ENCODE assay signal across 19 mouse cellular contexts in genomic region chr10:79668076-79668475, GRCm38 (mm10). TPM values are rescaled to one million over a fixed set of nuclear protein-coding genes. Genes with fewer than 3 reads are reported as not detected.
DNase-seq lines count a peak whose midpoint lies in the region; ATAC-seq and TF ChIP-seq lines count a peak whose summit lies in the region.
"Had no signal": no experiment of that assay in that cellular context is flagged by ENCODE, and none has a peak within 500 bp of the region (broad histone marks: within the 10 kb centered on the region; RNA-seq: fewer than 3 reads in every experiment).

No protein-coding gene starts in this region.

- peaks cover 11% of the 10 kb centered on the region for H3K36me3 ChIP-seq in embryonic facial prominence, embryonic 13.5 days
- H3K36me3 ChIP-seq in embryonic facial prominence, embryonic 10.5 days (replicated peaks), result peaks cover 12% of the 10 kb centered on the region
- peaks cover 5% of the 10 kb centered on the region; the same call in 1 of the 2 replicates for H3K36me3 ChIP-seq in forebrain, embryonic 12.5 days (replicated peaks)
- no peaks in the 10 kb centered on the region for H3K36me3 ChIP-seq in hindbrain, embryonic 16.5 days (ENCODE audit: control insufficient read depth, insufficient read depth, low read length)
- no peaks in the 10 kb centered on the region for H3K36me3 ChIP-seq in myocyte (ENCODE audit: control insufficient read depth, insufficient read depth)

- H3K79me2 ChIP-seq in myocyte (ENCODE audit: control insufficient read depth, insufficient read depth), result peaks cover 14% of the 10 kb centered on the region

- peak overlapping the region; percentile 96; the same call in 1 of the 2 replicates for H3K4me2 ChIP-seq in embryonic facial prominence, embryonic 13.5 days
- no peak overlapping the region for H3K4me2 ChIP-seq in forebrain, embryonic 12.5 days
- peak overlapping the region; percentile 96 for H3K4me2 ChIP-seq in hindbrain, embryonic 16.5 days (ENCODE audit: low read length)
- H3K4me2 ChIP-seq in myocyte (ENCODE audit: low read depth), result no peak overlapping the region

- 78% methylated on average over 5 of the region's 5 CpGs for WGBS in embryonic facial prominence, embryonic 13.5 days
- 79% methylated on average over 5 of the region's 5 CpGs for WGBS in embryonic facial prominence, embryonic 10.5 days
- 85% methylated on average over 5 of the region's 5 CpGs for WGBS in forebrain, embryonic 12.5 days
- 78% methylated on average over 5 of the region's 5 CpGs for WGBS in hindbrain, embryonic 16.5 days

- no peaks in the 10 kb centered on the region; the same call in 1 of the 2 replicates for H3K27me3 ChIP-seq in embryonic facial prominence, embryonic 13.5 days
- H3K27me3 ChIP-seq in embryonic facial prominence, embryonic 10.5 days (replicated peaks; ENCODE audit: low read depth, poor library complexity, severe bottlenecking), result no peaks in the 10 kb centered on the region; the same call in 1 of the 2 replicates
- H3K27me3 ChIP-seq in forebrain, embryonic 12.5 days, result no peaks in the 10 kb centered on the region
- H3K27me3 ChIP-seq in hindbrain, embryonic 16.5 days (replicated peaks; ENCODE audit: control insufficient read depth, insufficient read depth, low read length), result no peaks in the 10 kb centered on the region
- H3K27me3 ChIP-seq in myocyte (ENCODE audit: control insufficient read depth, insufficient read depth, insufficient read length), result peaks cover 6% of the 10 kb centered on the region

- no peak overlapping the region for H3K27ac ChIP-seq in embryonic facial prominence, embryonic 13.5 days
- no peak overlapping the region for H3K27ac ChIP-seq in embryonic facial prominence, embryonic 10.5 days (replicated peaks)
- no peak overlapping the region; the same call in 1 of the 2 replicates for H3K27ac ChIP-seq in forebrain, embryonic 12.5 days
- H3K27ac ChIP-seq in hindbrain, embryonic 16.5 days (ENCODE audit: low read depth, low read length), result peak overlapping the region; percentile 99
- H3K27ac ChIP-seq: liver, embryonic 14.5 days had no signal

- no peak for TF ChIP-seq POLR2A in myocyte (IDR thresholded peaks at IDR 0.05; ENCODE audit: insufficient read length, low read depth)

- ATAC-seq in embryonic facial prominence, embryonic 13.5 days (ENCODE audit: insufficient number of reproducible peaks, insufficient read depth, low FRiP score, low TSS enrichment, low read depth), result no peak
- no peak for ATAC-seq in forebrain, embryonic 12.5 days (ENCODE audit: low FRiP score)
- ATAC-seq in hindbrain, embryonic 16.5 days, result no peak
- ATAC-seq in CD4-positive, CD25-positive, alpha-beta regulatory T cell, adult 4 months, result no peak

- H3K4me3 ChIP-seq in embryonic facial prominence, embryonic 13.5 days, result no peak overlapping the region
- no peak overlapping the region for H3K4me3 ChIP-seq in embryonic facial prominence, embryonic 10.5 days
- H3K4me3 ChIP-seq in forebrain, embryonic 12.5 days (replicated peaks), result no peak overlapping the region
- H3K4me3 ChIP-seq in hindbrain, embryonic 16.5 days (ENCODE audit: low read length), result peak overlapping the region; percentile 97; the same call in 1 of the 2 replicates
- H3K4me3 ChIP-seq in myocyte, result peak overlapping the region; percentile 74

- DNase-seq in embryonic facial prominence, embryonic 10.5 days (ENCODE audit: low spot score), result no peak
- DNase-seq in adrenal gland, adult 8-10 months, result no peak
- no peak for DNase-seq in kidney, adult 18-20 months
- DNase-seq: thymus, postnatal 25 days had no signal

- no peak overlapping the region for H3ac ChIP-seq in myocyte (ENCODE audit: control insufficient read depth, insufficient read length)

- H3K4me1 ChIP-seq in embryonic facial prominence, embryonic 13.5 days, result peaks cover 13% of the 10 kb centered on the region
- peaks cover 32% of the 10 kb centered on the region for H3K4me1 ChIP-seq in embryonic facial prominence, embryonic 10.5 days
- H3K4me1 ChIP-seq in forebrain, embryonic 12.5 days, result peaks cover 29% of the 10 kb centered on the region
- peaks cover 19% of the 10 kb centered on the region for H3K4me1 ChIP-seq in hindbrain, embryonic 16.5 days (ENCODE audit: control insufficient read depth, insufficient read depth, low read depth, low read length)

- H3K9ac ChIP-seq in embryonic facial prominence, embryonic 13.5 days, result no peak overlapping the region
- H3K9ac ChIP-seq in forebrain, embryonic 12.5 days, result 0 out of 2 replicates have a peak overlapping the region, but pooled peaks have one; percentile 83
- peak overlapping the region; percentile 94 for H3K9ac ChIP-seq in hindbrain, embryonic 16.5 days (ENCODE audit: low read depth, low read length)
- H3K9ac ChIP-seq: heart, embryonic 12.5 days; liver, embryonic 14.5 days had no signal

- H3K9me3 ChIP-seq in embryonic facial prominence, embryonic 13.5 days, result no peaks in the 10 kb centered on the region
- H3K9me3 ChIP-seq in embryonic facial prominence, embryonic 10.5 days, result no peaks in the 10 kb centered on the region
- no peaks in the 10 kb centered on the region for H3K9me3 ChIP-seq in forebrain, embryonic 12.5 days
- no peaks in the 10 kb centered on the region for H3K9me3 ChIP-seq in hindbrain, embryonic 16.5 days (ENCODE audit: control insufficient read depth, low read length)
- H3K9me3 ChIP-seq: heart, embryonic 12.5 days had no signal

TF ChIP-seq in myocyte, 11 proteins besides CTCF, POLR2A, EP300 and RAD21 (continues in another document):
- no peak for TF ChIP-seq TCF12 (IDR thresholded peaks at IDR 0.05; ENCODE audit: insufficient read depth, poor library complexity, severe bottlenecking)
- TF ChIP-seq TCF3 (IDR thresholded peaks at IDR 0.05; ENCODE audit: insufficient read length, low read depth), result no peak
- no peak for TF ChIP-seq REST (IDR thresholded peaks at IDR 0.05; ENCODE audit: insufficient read depth, insufficient read length)
- no peak for TF ChIP-seq MAX (IDR thresholded peaks at IDR 0.05; ENCODE audit: low read depth)
- TF ChIP-seq CEBPB (IDR thresholded peaks at IDR 0.05; ENCODE audit: insufficient read depth, poor library complexity, severe bottlenecking), result no peak
- no peak for TF ChIP-seq SRF (IDR thresholded peaks at IDR 0.05; ENCODE audit: control insufficient read depth, insufficient read length, low read depth)
- TF ChIP-seq MYOD1 (IDR thresholded peaks at IDR 0.05; ENCODE audit: control insufficient read depth in 1 of 3, insufficient read length in 2 of 3, low read depth in 2 of 3), result no peak

RNA-seq across cellular contexts. Expression of gene Tpgs1, which starts 1.1 kb away (rescaled TPM):
- polyA plus RNA-seq in embryonic facial prominence, embryonic 13.5 days (2015; fragmentation: Nextera tagmentation; extraction: Ambion mirVana), result 58.1 and 62.1 TPM in 2 replicates
- 62.6 and 63.5 TPM in 2 replicates for polyA plus RNA-seq in embryonic facial prominence, embryonic 10.5 days (2016; fragmentation: Nextera tagmentation; extraction: Ambion mirVana)
- polyA plus RNA-seq in forebrain, embryonic 12.5 days (2016; fragmentation: Nextera tagmentation; extraction: Ambion mirVana), result 61.0 and 62.5 TPM in 2 replicates
- polyA plus RNA-seq in hindbrain, embryonic 16.5 days (2015; fragmentation: Nextera tagmentation; extraction: Ambion mirVana), result 107 and 124 TPM in 2 replicates
- 80.2 TPM for polyA plus RNA-seq in myocyte (2012; fragmentation: generic; extraction: Trizol)
- 10 to 100 TPM; 37.8 to 41.6 (median 39.3) TPM for total RNA-seq in adrenal gland, adult 8-10 months (2022)
- 10 to 100 TPM; 16.6 to 19.5 TPM for polyA plus RNA-seq in CD4-positive, CD25-positive, alpha-beta regulatory T cell, adult 4 months (2017; shearing (Covaris generic))

RNA-seq across cellular contexts. Expression of gene Madcam1, which starts 3.7 kb away (rescaled TPM):
- polyA plus RNA-seq in embryonic facial prominence, embryonic 13.5 days (2015; fragmentation: Nextera tagmentation; extraction: Ambion mirVana), result 11.3 and 11.8 TPM in 2 replicates
- 2.5 and 3.2 TPM in 2 replicates for polyA plus RNA-seq in embryonic facial prominence, embryonic 10.5 days (2016; fragmentation: Nextera tagmentation; extraction: Ambion mirVana)
- polyA plus RNA-seq in forebrain, embryonic 12.5 days (2016; fragmentation: Nextera tagmentation; extraction: Ambion mirVana), result 0.99 and 1.0 TPM in 2 replicates
- 0.99 and 1.5 TPM in 2 replicates for polyA plus RNA-seq in hindbrain, embryonic 16.5 days (2015; fragmentation: Nextera tagmentation; extraction: Ambion mirVana)
- not detected for polyA plus RNA-seq in myocyte (2012; fragmentation: generic; extraction: Trizol)
- not detected for total RNA-seq in adrenal gland, adult 8-10 months (2022)
- polyA plus RNA-seq in CD4-positive, CD25-positive, alpha-beta regulatory T cell, adult 4 months (2017; shearing (Covaris generic)), result under 1 TPM; 0.23 to 0.73 TPM
- total RNA-seq: adrenal gland, adult 2 months; gastrocnemius, postnatal 36 days; layer of hippocampus, adult 18-20 months; left cerebral cortex, postnatal 36 days; monocyte, adult 5-6 weeks had no signal
- polyA plus RNA-seq: adrenal gland, adult 2 months had no signal

RNA-seq across cellular contexts. Expression of gene Cdc34, which starts 13.9 kb away (rescaled TPM):
- polyA plus RNA-seq in embryonic facial prominence, embryonic 13.5 days (2015; fragmentation: Nextera tagmentation; extraction: Ambion mirVana), result 102 and 106 TPM in 2 replicates
- polyA plus RNA-seq in embryonic facial prominence, embryonic 10.5 days (2016; fragmentation: Nextera tagmentation; extraction: Ambion mirVana), result 240 and 250 TPM in 2 replicates
- polyA plus RNA-seq in forebrain, embryonic 12.5 days (2016; fragmentation: Nextera tagmentation; extraction: Ambion mirVana), result 129 and 141 TPM in 2 replicates
- 73.5 and 84.7 TPM in 2 replicates for polyA plus RNA-seq in hindbrain, embryonic 16.5 days (2015; fragmentation: Nextera tagmentation; extraction: Ambion mirVana)
- polyA plus RNA-seq in myocyte (2012; fragmentation: generic; extraction: Trizol), result 299 TPM
- 10 to 100 TPM; 50.9 to 77.7 (median 69.2) TPM for total RNA-seq in adrenal gland, adult 8-10 months (2022)
- 10 to 100 TPM; 20.8 to 27.3 TPM for polyA plus RNA-seq in CD4-positive, CD25-positive, alpha-beta regulatory T cell, adult 4 months (2017; shearing (Covaris generic))

RNA-seq across cellular contexts. Expression of gene Gzmm, which starts 20.7 kb away (rescaled TPM):
- 0.81 and 0.84 TPM in 2 replicates for polyA plus RNA-seq in embryonic facial prominence, embryonic 13.5 days (2015; fragmentation: Nextera tagmentation; extraction: Ambion mirVana)
- 0.88 and 1.5 TPM in 2 replicates for polyA plus RNA-seq in embryonic facial prominence, embryonic 10.5 days (2016; fragmentation: Nextera tagmentation; extraction: Ambion mirVana)
- polyA plus RNA-seq in forebrain, embryonic 12.5 days (2016; fragmentation: Nextera tagmentation; extraction: Ambion mirVana), result 1.1 and 1.6 TPM in 2 replicates
- polyA plus RNA-seq in hindbrain, embryonic 16.5 days (2015; fragmentation: Nextera tagmentation; extraction: Ambion mirVana), result 1.7 TPM in 2 replicates
- 0.71 TPM for polyA plus RNA-seq in myocyte (2012; fragmentation: generic; extraction: Trizol)
- total RNA-seq in adrenal gland, adult 8-10 months (2022), result 1 to 10 TPM; 1.2 to 2.2 (median 1.7) TPM
- 1 to 10 TPM in 1 of 2 experiments, under 1 TPM in 1; 0.49 to 1.1 TPM for polyA plus RNA-seq in CD4-positive, CD25-positive, alpha-beta regulatory T cell, adult 4 months (2017; shearing (Covaris generic))

RNA-seq across cellular contexts. Expression of gene Odf3l2, which starts 22.5 kb away (rescaled TPM):
- not detected in 2 replicates for polyA plus RNA-seq in embryonic facial prominence, embryonic 13.5 days (2015; fragmentation: Nextera tagmentation; extraction: Ambion mirVana)
- not detected in 2 replicates for polyA plus RNA-seq in embryonic facial prominence, embryonic 10.5 days (2016; fragmentation: Nextera tagmentation; extraction: Ambion mirVana)
- polyA plus RNA-seq in forebrain, embryonic 12.5 days (2016; fragmentation: Nextera tagmentation; extraction: Ambion mirVana), result not detected in 2 replicates
- polyA plus RNA-seq in hindbrain, embryonic 16.5 days (2015; fragmentation: Nextera tagmentation; extraction: Ambion mirVana), result 0.37 and 0.89 TPM in 2 replicates
- polyA plus RNA-seq in myocyte (2012; fragmentation: generic; extraction: Trizol), result not detected
- total RNA-seq in adrenal gland, adult 8-10 months (2022), result not detected
- polyA plus RNA-seq in CD4-positive, CD25-positive, alpha-beta regulatory T cell, adult 4 months (2017; shearing (Covaris generic)), result not detected
- total RNA-seq: adrenal gland, adult 2 months; heart, postnatal 4 days; monocyte, adult 5-6 weeks had no signal
- polyA plus RNA-seq: adrenal gland, adult 2 months; embryonic facial prominence, embryonic 14.5 days; heart, embryonic 12.5 days; kidney, embryonic 14.5 days; liver, embryonic 14.5 days had no signal

Comparison
In these comparisons a context has a peak if more than half of its experiments do, and no peak if none do; other contexts are left out.
1. H3K4me2 ChIP-seq: peak in embryonic facial prominence, embryonic 13.5 days (single experiment) and hindbrain, embryonic 16.5 days (single experiment); none in forebrain, embryonic 12.5 days (single experiment) and myocyte (single experiment).
2. H3K4me3 ChIP-seq: peak in hindbrain, embryonic 16.5 days (single experiment) and myocyte (single experiment); none in embryonic facial prominence, embryonic 13.5 days (single experiment), embryonic facial prominence, embryonic 10.5 days (single experiment) and forebrain, embryonic 12.5 days (single experiment).